Mouse (Mus musculus) adipocyte (in vitro differentiated cells): ENCODE measurements at regions not wholly inside any gene's neighbourhood (a gene's known extent, or its start where the extent isn't known, plus 50 kb on each side); places are given as distances from the start of the nearest gene placed in this dataset.
"Not testable (repeated sequence)": the region's sequence is repeated elsewhere in the genome, so short reads cannot be mapped to it uniquely, and the experiment has no call there.

Source experiments
- DNase-seq: peaks from one replicate; pipeline ENCODE4 v3.0.0-alpha.2; 2016; ENCODE audit warnings: low spot score

GRCm38 (mm10) chr4:4556126-4556525 is 237.0 kb downstream of the Impad1 start:
- no peak for DNase-seq

GRCm38 (mm10) chr4:4550301-4550700 is 242.9 kb downstream of the Impad1 start:
- DNase-seq: no peak

- no peak for DNase-seq
Observed at GRCm38 (mm10) chr4:4549893-4550292, 243.3 kb downstream of the Impad1 start.

DNA sequence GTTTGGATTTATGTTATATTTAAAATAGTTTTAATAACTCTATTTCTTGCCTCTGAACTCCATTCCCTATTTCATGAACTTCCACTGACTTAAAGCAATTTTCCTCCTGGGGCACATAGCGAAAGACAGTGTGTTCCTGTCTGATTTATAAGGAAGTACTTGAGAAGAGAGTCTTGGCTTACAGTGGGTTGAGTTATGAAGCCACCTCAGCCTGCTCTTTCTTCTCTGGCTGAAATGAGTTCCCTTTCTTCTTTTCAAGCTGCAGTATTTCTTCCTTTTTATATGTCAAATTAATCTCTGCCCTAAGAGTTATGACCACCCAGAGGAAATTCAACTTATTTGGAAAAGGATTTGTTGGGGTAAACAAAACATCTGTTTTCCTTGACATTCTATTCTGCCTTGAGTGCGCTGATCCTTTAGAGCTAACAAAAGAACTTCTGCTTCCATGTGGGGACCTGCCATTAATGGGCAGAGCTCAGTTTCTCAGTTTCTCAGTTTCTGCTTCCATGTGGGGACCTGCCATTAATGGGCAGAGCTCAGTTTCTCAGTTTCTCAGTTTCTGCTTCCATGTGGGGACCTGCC is 255.9 kb downstream of the Impad1 start:
- DNase-seq: no peak

DNA sequence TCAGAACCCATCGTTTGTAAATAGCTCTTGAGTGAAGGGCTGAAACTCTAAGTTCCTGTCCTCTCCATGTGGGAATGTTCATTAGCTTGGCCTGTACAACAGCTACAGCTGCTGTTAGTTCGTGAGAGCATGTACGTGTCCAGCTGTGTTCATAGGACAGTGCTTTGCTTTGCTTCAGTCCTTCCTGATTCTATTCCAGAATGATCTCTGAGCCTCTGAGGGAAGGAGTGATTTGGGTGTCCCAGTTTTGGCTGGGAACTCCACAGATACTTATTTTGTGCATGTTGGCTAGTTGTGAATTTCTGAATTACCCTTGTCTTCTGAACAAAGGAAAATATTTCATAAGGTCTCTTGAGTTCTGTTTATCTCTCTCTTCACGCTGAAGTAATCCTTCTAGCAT is 261.0 kb downstream of the Impad1 start:
- DNase-seq: no peak

GRCm38 (mm10) chr4:4528311-4528710 is 264.8 kb downstream of the Impad1 start:
- no peak for DNase-seq

DNA sequence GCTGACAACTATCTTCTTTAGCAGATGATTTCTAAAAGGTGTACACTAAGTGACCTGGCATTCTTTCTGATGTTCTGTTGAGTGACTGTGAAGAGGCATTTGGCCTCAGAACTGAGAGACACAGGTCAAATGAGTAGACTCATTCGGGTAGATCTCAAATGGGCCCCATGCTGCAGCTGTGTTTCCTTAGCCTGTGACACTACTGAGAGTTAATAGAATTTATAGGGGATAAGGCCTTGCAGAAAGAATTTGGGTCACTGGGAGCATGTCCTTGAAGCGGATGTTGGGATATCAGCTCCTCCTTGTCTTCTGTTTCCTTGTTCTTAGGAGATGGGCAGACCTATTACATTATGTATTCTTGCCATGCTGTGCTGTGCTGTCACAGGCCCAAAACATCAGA is 271.4 kb downstream of the Impad1 start:
- no peak for DNase-seq

DNA sequence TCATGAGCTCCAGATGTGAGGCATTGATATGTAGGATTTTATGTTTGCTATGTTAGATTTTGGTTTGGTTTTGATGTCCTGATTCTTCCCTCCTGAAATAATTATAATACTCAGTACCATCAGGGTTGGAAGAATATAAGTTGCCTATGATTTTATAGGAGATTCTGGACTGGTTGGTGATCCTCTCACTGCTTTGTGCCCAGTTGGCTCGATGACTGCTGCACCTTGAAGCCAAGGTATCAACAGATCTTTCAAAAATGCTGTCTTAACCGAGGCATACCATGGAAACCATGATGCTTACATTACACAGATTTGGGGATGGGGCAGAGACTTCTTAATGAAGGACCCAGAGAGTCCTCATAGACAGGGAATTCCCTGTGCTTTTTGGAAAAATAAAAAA is 274.4 kb downstream of the Impad1 start:
- DNase-seq: no peak

- DNase-seq: no peak
Observed at GRCm38 (mm10) chr4:4513351-4513750, 279.8 kb downstream of the Impad1 start.

DNA sequence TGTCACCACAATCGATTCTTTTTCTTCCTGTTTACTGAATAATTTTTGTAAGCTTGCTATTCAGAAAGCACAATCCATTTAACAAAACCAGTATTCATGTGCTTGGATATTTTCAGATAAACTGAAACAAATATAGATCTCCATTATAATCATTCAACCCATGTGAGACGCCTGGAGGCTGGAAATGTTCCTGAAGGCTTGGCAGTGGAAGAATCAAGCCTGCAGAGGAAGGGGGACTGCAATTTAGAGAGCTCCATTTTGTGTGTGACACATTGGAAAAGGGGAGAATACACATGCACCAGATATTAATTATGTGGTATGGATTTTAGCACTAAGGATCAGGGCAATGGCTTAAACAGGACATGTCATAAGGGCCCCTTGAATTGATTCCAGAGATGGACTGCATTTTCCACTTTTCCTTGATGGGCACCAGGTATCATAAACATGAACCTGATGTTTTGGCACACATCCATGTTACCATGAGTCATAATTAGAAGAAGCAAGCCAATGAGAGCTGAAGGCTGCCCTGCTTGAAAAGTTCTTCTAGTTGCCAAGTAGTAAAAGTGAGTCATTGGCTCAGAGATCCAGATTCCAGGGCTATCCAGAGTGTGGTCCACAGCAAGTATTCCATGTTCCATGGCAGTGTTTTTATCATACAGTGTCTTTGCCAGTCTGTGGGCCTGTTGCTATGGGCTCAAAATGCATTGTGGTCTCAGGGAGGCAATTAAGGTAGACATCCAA is 282.8 kb downstream of the Impad1 start:
- peak; percentile 14 for DNase-seq

GRCm38 (mm10) chr4:4509296-4509695 is 283.9 kb downstream of the Impad1 start:
- peak; percentile 53 for DNase-seq

DNA sequence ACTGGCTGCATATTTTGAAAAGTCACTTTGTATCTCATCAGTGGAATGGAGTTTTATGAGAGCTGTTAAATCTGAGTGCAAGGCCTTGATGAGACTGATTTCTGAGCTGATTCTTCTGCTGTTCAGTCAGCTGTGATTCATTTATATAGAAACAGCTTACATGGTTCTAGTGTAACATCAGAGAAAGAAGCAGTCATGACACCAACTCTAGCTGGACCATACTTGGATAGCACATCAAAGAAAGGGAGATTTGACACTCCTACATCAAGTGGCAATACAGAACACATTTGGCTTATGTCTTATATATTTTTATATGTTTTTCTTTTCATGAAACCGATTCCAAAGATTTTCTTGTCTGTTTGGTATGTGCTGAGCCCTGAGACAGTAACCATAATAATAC is 296.0 kb downstream of the Impad1 start:
- DNase-seq: no peak

GRCm38 (mm10) chr4:4496181-4496580 is 297.0 kb downstream of the Impad1 start:
- no peak for DNase-seq

GRCm38 (mm10) chr4:4465169-4465714 is 327.9 kb downstream of the Impad1 start:
- no peak for DNase-seq

GRCm38 (mm10) chr4:4464130-4464700 is 328.9 kb downstream of the Impad1 start:
- DNase-seq: peak; percentile 10

- no peak for DNase-seq
Observed at GRCm38 (mm10) chr4:4459258-4459657, 333.9 kb downstream of the Impad1 start.

DNA sequence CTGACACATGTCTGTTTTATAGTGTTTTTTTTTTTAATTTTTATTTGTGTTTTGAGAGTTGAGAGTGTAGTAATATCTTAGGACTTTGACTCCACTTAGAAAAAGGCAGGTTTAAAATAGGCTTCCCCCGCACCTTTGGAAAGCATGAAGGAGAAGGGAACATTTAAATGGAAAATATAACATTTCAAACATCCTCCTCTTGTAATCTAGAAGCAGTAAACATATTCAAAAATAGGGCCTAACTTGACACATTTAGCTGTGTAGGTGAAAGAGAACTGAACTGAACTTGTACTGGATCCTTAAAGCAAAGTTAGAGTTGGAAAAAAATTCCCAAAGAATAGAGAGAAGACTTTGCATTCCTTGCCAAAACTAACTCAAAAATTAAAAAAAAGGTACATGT is 343.1 kb downstream of the Impad1 start:
- no peak for DNase-seq

- no peak for DNase-seq
Observed at GRCm38 (mm10) chr4:4442650-4443049, 350.5 kb downstream of the Impad1 start.

GRCm38 (mm10) chr4:4437559-4437958 is 355.6 kb downstream of the Impad1 start:
- DNase-seq: no peak

DNA sequence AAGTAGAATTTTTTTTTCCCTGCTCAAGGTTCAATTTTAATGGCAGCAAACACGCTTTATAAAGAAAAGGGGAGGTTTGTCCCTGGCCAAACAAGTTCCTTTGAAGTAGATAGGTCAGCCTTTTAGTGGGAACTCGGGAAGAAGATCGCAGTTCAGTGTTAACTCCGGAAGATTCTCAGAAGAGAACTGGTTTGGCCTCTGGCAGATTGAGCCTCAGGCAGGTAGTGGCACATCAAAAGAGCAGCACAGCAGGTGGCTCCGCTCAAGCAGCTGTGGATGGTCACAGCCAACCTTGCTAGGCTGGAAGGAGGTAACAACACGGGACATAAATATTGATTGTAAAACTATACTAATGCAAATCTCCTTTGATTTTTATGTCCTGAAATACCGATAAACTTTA is 347.2 kb upstream of the Sdr16c6 start:
- DNase-seq: not testable (repeated sequence)

DNA sequence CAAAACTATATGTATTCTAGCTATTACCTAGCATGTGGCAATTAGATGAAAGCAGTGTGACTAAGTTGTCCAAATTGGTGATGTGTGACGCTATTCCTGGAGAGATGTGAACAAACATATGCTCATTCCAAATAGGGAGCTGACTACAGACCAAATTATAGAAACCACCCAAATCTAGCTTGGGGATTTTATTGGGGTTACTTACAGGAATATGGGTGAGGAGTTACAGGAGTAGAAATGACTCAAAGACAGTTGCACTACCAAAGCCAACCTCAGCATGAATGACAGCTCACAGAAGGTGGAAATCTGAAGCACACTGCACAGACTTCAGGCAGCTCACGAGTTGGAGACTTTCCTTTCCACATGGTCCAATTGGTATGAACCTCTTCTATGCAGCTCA is 326.5 kb upstream of the Sdr16c6 start:
- DNase-seq: no peak

DNA sequence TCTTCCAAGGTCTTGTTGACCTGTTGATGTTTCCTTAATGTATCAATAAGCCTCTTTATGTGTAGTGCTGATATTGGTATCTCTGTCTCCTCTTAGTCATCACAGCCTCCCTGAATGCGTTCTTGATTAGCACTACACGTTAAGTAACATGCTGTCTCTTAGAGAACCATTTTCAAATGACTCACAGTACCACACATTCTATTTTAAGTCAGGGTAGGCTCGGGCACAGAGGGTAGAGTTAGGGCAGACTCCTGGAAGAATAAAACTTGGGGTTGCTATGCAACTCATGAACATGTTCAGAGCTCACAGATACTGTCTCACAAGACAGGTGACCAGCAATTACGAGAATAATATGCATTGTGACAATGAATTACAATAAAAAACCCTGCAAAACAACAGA is 320.1 kb upstream of the Sdr16c6 start:
- no peak for DNase-seq

GRCm38 (mm10) chr4:4380024-4380590 is 302.8 kb upstream of the Sdr16c6 start:
- DNase-seq: no peak
